ENCODE assay signal across 10 mouse cellular contexts in the genomic region with DNA sequence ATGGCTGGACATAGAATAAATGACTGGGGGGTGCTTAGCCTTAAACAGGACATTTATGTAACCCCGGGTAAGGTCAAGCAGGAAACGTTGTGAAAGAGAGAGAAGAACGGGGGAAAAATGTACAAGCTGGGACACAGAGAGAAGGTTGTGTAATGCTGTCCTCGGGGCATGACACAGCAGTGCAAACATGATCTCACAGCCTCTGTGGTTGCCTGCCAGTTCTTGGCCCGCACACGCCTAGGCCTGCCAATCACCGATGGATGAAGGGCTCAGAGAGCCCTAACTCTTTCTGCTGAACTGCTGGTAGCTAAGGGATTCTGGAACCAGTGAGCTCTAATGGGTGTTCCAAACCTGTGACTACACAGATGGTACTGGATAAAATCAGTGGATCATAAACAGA.
DNase-seq lines count a peak whose midpoint lies in the region; ATAC-seq and TF ChIP-seq lines count a peak whose summit lies in the region.
"Had no signal": no experiment of that assay in that cellular context is flagged by ENCODE, and none has a peak within 500 bp of the region (broad histone marks: within the 10 kb centered on the region; RNA-seq: fewer than 3 reads in every experiment).

No protein-coding gene starts in this region.

- no peak overlapping the region for H3K4me3 ChIP-seq in liver, embryonic 16.5 days (ENCODE audit: low read depth, low read length)
- no peak overlapping the region for H3K4me3 ChIP-seq in midbrain, embryonic 11.5 days (ENCODE audit: low read depth, low read length)
- no peak overlapping the region for H3K4me3 ChIP-seq in cerebellum, adult 2 months (replicated peaks; ENCODE audit: insufficient read depth, low read depth, low read length)
- H3K4me3 ChIP-seq: limb, embryonic 13.5 days had no signal

- no peak overlapping the region for H3K9ac ChIP-seq in liver, embryonic 16.5 days (ENCODE audit: low read depth, low read length)
- no peak overlapping the region for H3K9ac ChIP-seq in midbrain, embryonic 11.5 days (ENCODE audit: low read length)
- H3K9ac ChIP-seq: limb, embryonic 13.5 days had no signal

- no peaks in the 10 kb centered on the region for H3K9me3 ChIP-seq in liver, embryonic 16.5 days (replicated peaks; ENCODE audit: control insufficient read depth, low read length)
- no peaks in the 10 kb centered on the region for H3K9me3 ChIP-seq in midbrain, embryonic 11.5 days (ENCODE audit: control insufficient read depth, low read length)
- H3K9me3 ChIP-seq: limb, embryonic 13.5 days had no signal

- no peak overlapping the region for H3K27ac ChIP-seq in liver, embryonic 16.5 days (ENCODE audit: low read length)
- H3K27ac ChIP-seq in midbrain, embryonic 11.5 days (ENCODE audit: low read depth, low read length) = no peak overlapping the region
- H3K27ac ChIP-seq in cerebellum, adult 2 months (ENCODE audit: insufficient read depth, low read length) = no peak overlapping the region
- H3K27ac ChIP-seq: limb, embryonic 13.5 days had no signal

- 24% methylated on average over 7 of the region's 7 CpGs for WGBS in liver, embryonic 16.5 days (ENCODE audit: insufficient replicate concordance)
- 84% methylated on average over 7 of the region's 7 CpGs for WGBS in midbrain, embryonic 11.5 days
- WGBS in cerebellum, adult 2 months = 64% methylated on average over 7 of the region's 7 CpGs

- no peaks in the 10 kb centered on the region for H3K36me3 ChIP-seq in liver, embryonic 16.5 days (ENCODE audit: control insufficient read depth, insufficient read depth)
- no peaks in the 10 kb centered on the region for H3K36me3 ChIP-seq in midbrain, embryonic 11.5 days (ENCODE audit: control insufficient read depth, insufficient read depth, low read length)
- H3K36me3 ChIP-seq: G1E; limb, embryonic 13.5 days had no signal

- H3K4me1 ChIP-seq in liver, embryonic 16.5 days (ENCODE audit: control insufficient read depth, low read depth, low read length) = no peaks in the 10 kb centered on the region
- no peaks in the 10 kb centered on the region for H3K4me1 ChIP-seq in midbrain, embryonic 11.5 days (ENCODE audit: control insufficient read depth, insufficient read depth, low read length)
- no peaks in the 10 kb centered on the region for H3K4me1 ChIP-seq in cerebellum, adult 2 months (ENCODE audit: control insufficient read depth, insufficient read depth, low read length)
- H3K4me1 ChIP-seq: limb, embryonic 13.5 days had no signal

- no peaks in the 10 kb centered on the region for H3K27me3 ChIP-seq in liver, embryonic 16.5 days (ENCODE audit: control insufficient read depth, insufficient read depth, low read depth, low read length)
- no peaks in the 10 kb centered on the region for H3K27me3 ChIP-seq in midbrain, embryonic 11.5 days (ENCODE audit: control insufficient read depth, insufficient read depth, low read length)
- H3K27me3 ChIP-seq in cerebellum, adult 2 months (ENCODE audit: control insufficient read depth, insufficient read depth, low read length) = no peaks in the 10 kb centered on the region
- H3K27me3 ChIP-seq: limb, embryonic 13.5 days had no signal

- TF ChIP-seq POLR2A in cerebellum, adult 2 months (IDR thresholded peaks at IDR 0.05; ENCODE audit: borderline replicate concordance, insufficient read depth, low read length) = no peak

- peak; percentile 15 for DNase-seq in layer of hippocampus, adult 9-11 months
- DNase-seq in layer of hippocampus, postnatal 36 days = no peak
- peak; percentile 73 for DNase-seq in fat pad, adult 2 months (ENCODE audit: extremely low read depth, low read depth, low spot score)
- peak; percentile 79 for DNase-seq in urinary bladder, postnatal 14 days (ENCODE audit: low spot score)
- no peak for DNase-seq in frontal cortex, postnatal 25 days (ENCODE audit: low spot score in 2 of 2)
- no peak for DNase-seq in midbrain, embryonic 11.5 days (ENCODE audit: low spot score, missing footprints)
- DNase-seq in cerebellum, adult 2 months = no peak

- H3K4me2 ChIP-seq in liver, embryonic 16.5 days (ENCODE audit: low read depth, low read length) = no peak overlapping the region
- no peak overlapping the region for H3K4me2 ChIP-seq in midbrain, embryonic 11.5 days
- H3K4me2 ChIP-seq: limb, embryonic 13.5 days had no signal

- TF ChIP-seq CTCF in cerebellum, adult 2 months (IDR thresholded peaks at IDR 0.05; ENCODE audit: borderline replicate concordance, insufficient read depth, low read depth, low read length) = no peak

- peak; percentile 99 for ATAC-seq in liver, embryonic 16.5 days (ENCODE audit: low read depth)
- ATAC-seq in midbrain, embryonic 11.5 days (ENCODE audit: low FRiP score) = no peak

Comparison
In these comparisons a context has a peak if more than half of its experiments do, and no peak if none do; other contexts are left out.
1. DNase-seq: peak in layer of hippocampus, adult 9-11 months (single experiment), fat pad, adult 2 months (single experiment) and urinary bladder, postnatal 14 days (single experiment); none in layer of hippocampus, postnatal 36 days (0 of 2), frontal cortex, postnatal 25 days (0 of 2), midbrain, embryonic 11.5 days (single experiment) and cerebellum, adult 2 months (0 of 2).